Mouse (Mus musculus): Measurements from ENCODE around the gene Pnmt. TPM values are rescaled to one million over a fixed set of nuclear protein-coding genes. Genes with fewer than 3 reads are reported as not detected.
"Not testable (repeated sequence)": the region's sequence is repeated elsewhere in the genome, so short reads cannot be mapped to it uniquely, and the experiment has no call there.

The Pnmt gene
- polyA plus RNA-seq, 1 experiment from 2014 or later = 0.37 TPM

- H3K36me3 ChIP-seq (ENCODE audit: control insufficient read depth, insufficient read depth) = peaks cover 22% of the 10 kb centered on the region
- H3K27ac ChIP-seq (ENCODE audit: low read length) = peak overlapping the region; percentile 79
- 44% methylated on average over 11 of the region's 11 CpGs for WGBS
- H3K27me3 ChIP-seq (ENCODE audit: control insufficient read depth, insufficient read depth, low read length) = no peaks in the 10 kb centered on the region
- no peak overlapping the region for H3K4me3 ChIP-seq (ENCODE audit: low read length)
- peaks cover 73% of the 10 kb centered on the region for H3K4me1 ChIP-seq (ENCODE audit: control insufficient read depth, insufficient read depth, low read length)
- no peaks in the 10 kb centered on the region for H3K9me3 ChIP-seq (replicated peaks; ENCODE audit: control insufficient read depth, low read length)
- H3K4me2 ChIP-seq (ENCODE audit: low read depth, low read length) = no peak overlapping the region
- H3K9ac ChIP-seq (ENCODE audit: low read length) = peak overlapping the region; percentile 1
- ATAC-seq (replicated peaks; ENCODE audit: extremely low read depth, insufficient read depth, low FRiP score) = peak; percentile 33; the same call in 1 of the 2 replicates
Observed at GRCm38 (mm10) chr11:98377787-98378186, 8.5 kb upstream of the Pnmt start.

GRCm38 (mm10) chr11:98379379-98379778 is 6.9 kb upstream of the Pnmt start:
- Histone ChIP-seq H3K4me1 (ENCODE audit: control insufficient read depth, insufficient read depth, low read length) (peaks cover 68% of the 10 kb centered on the region), H3K27ac (ENCODE audit: low read length) (peak overlapping the region; percentile 79), H3K9ac (ENCODE audit: low read length) (peak overlapping the region; percentile 28; the same call in 1 of the 2 replicates), H3K4me3 (ENCODE audit: low read length) (no peak overlapping the region), H3K4me2 (ENCODE audit: low read depth, low read length) (no peak overlapping the region), H3K27me3 (ENCODE audit: control insufficient read depth, insufficient read depth, low read length) (no peaks in the 10 kb centered on the region), H3K36me3 (ENCODE audit: control insufficient read depth, insufficient read depth) (peaks cover 22% of the 10 kb centered on the region), H3K9me3 (replicated peaks; ENCODE audit: control insufficient read depth, low read length) (no peaks in the 10 kb centered on the region)
- WGBS = 60% methylated on average over 7 of the region's 7 CpGs
- ATAC-seq (replicated peaks; ENCODE audit: extremely low read depth, insufficient read depth, low FRiP score) = no peak

GRCm38 (mm10) chr11:98380106-98380505 is 6.1 kb upstream of the Pnmt start:
- Histone ChIP-seq H3K27ac (ENCODE audit: low read length) (peak overlapping the region; percentile 79), H3K4me2 (ENCODE audit: low read depth, low read length) (no peak overlapping the region), H3K4me3 (ENCODE audit: low read length) (no peak overlapping the region), H3K9me3 (replicated peaks; ENCODE audit: control insufficient read depth, low read length) (no peaks in the 10 kb centered on the region), H3K36me3 (ENCODE audit: control insufficient read depth, insufficient read depth) (peaks cover 22% of the 10 kb centered on the region), H3K9ac (ENCODE audit: low read length) (peak overlapping the region; percentile 28), H3K4me1 (ENCODE audit: control insufficient read depth, insufficient read depth, low read length) (peaks cover 65% of the 10 kb centered on the region), H3K27me3 (ENCODE audit: control insufficient read depth, insufficient read depth, low read length) (no peaks in the 10 kb centered on the region)
- WGBS = 57% methylated on average over 6 of the region's 6 CpGs
- ATAC-seq (replicated peaks; ENCODE audit: extremely low read depth, insufficient read depth, low FRiP score) = peak; percentile 9; the same call in 1 of the 2 replicates

- peaks cover 3% of the 10 kb centered on the region; the same call in 1 of the 2 replicates for H3K27me3 ChIP-seq (ENCODE audit: control insufficient read depth, insufficient read depth, low read length)
- no peak overlapping the region for H3K9ac ChIP-seq (ENCODE audit: low read length)
- ATAC-seq (replicated peaks; ENCODE audit: extremely low read depth, insufficient read depth, low FRiP score) = no peak
- no peaks in the 10 kb centered on the region for H3K9me3 ChIP-seq (replicated peaks; ENCODE audit: control insufficient read depth, low read length)
- peaks cover 15% of the 10 kb centered on the region for H3K36me3 ChIP-seq (ENCODE audit: control insufficient read depth, insufficient read depth)
- no peak overlapping the region for H3K4me3 ChIP-seq (ENCODE audit: low read length)
- no peak overlapping the region for H3K4me2 ChIP-seq (ENCODE audit: low read depth, low read length)
- WGBS = 93% methylated on average over 2 of the region's 2 CpGs
- H3K27ac ChIP-seq (ENCODE audit: low read length) = no peak overlapping the region
- H3K4me1 ChIP-seq (ENCODE audit: control insufficient read depth, insufficient read depth, low read length) = peaks cover 65% of the 10 kb centered on the region
Observed at GRCm38 (mm10) chr11:98381651-98382050, 4.6 kb upstream of the Pnmt start.

- not testable (repeated sequence) for H3K4me3 ChIP-seq (ENCODE audit: low read length); H3K4me2 ChIP-seq (ENCODE audit: low read depth, low read length); H3K9me3 ChIP-seq (replicated peaks; ENCODE audit: control insufficient read depth, low read length); H3K27me3 ChIP-seq (ENCODE audit: control insufficient read depth, insufficient read depth, low read length); ATAC-seq (replicated peaks; ENCODE audit: extremely low read depth, insufficient read depth, low FRiP score); H3K9ac ChIP-seq (ENCODE audit: low read length); H3K27ac ChIP-seq (ENCODE audit: low read length)
- H3K36me3 ChIP-seq (ENCODE audit: control insufficient read depth, insufficient read depth) = peaks cover 13% of the 10 kb centered on the region
- WGBS = 39% methylated on average over 2 of the region's 2 CpGs
- H3K4me1 ChIP-seq (ENCODE audit: control insufficient read depth, insufficient read depth, low read length) = peaks cover 58% of the 10 kb centered on the region
Observed at GRCm38 (mm10) chr11:98382405-98382804, 3.8 kb upstream of the Pnmt start.

GRCm38 (mm10) chr11:98383261-98384030 is 2.8 kb upstream of the Pnmt start, which contains the start of gene Tcap:
Gene Tcap (plus strand): TSS chr11:98383811.
- peak within 1 kb of the TSS; percentile 63 for H3K4me3 ChIP-seq (ENCODE audit: low read length)
- peaks cover 9% of the 10 kb centered on the region; the same call in 1 of the 2 replicates for H3K27me3 ChIP-seq (ENCODE audit: control insufficient read depth, insufficient read depth, low read length)
- H3K4me1 ChIP-seq (ENCODE audit: control insufficient read depth, insufficient read depth, low read length) = peaks cover 56% of the 10 kb centered on the region
- H3K27ac ChIP-seq (ENCODE audit: low read length) = peak within 1 kb of the TSS; percentile 95
- peak within 1 kb of the TSS; percentile 86 for H3K9ac ChIP-seq (ENCODE audit: low read length)
- H3K9me3 ChIP-seq (replicated peaks; ENCODE audit: control insufficient read depth, low read length) = no peaks in the 10 kb centered on the region
- ATAC-seq (replicated peaks; ENCODE audit: extremely low read depth, insufficient read depth, low FRiP score) = peak; percentile 83
- H3K36me3 ChIP-seq (ENCODE audit: control insufficient read depth, insufficient read depth) = peaks cover 9% of the 10 kb centered on the region
- H3K4me2 ChIP-seq (ENCODE audit: low read depth, low read length) = peak within 1 kb of the TSS; percentile 76
- WGBS = 33% methylated on average over 14 of the region's 14 CpGs

- H3K9me3 ChIP-seq (replicated peaks; ENCODE audit: control insufficient read depth, low read length) = no peaks in the 10 kb centered on the region
- H3K36me3 ChIP-seq (ENCODE audit: control insufficient read depth, insufficient read depth) = peaks cover 6% of the 10 kb centered on the region
- H3K4me3 ChIP-seq (ENCODE audit: low read length) = peak overlapping the region; percentile 63
- H3K4me1 ChIP-seq (ENCODE audit: control insufficient read depth, insufficient read depth, low read length) = peaks cover 49% of the 10 kb centered on the region
- WGBS = 37% methylated on average over 20 of the region's 20 CpGs
- peak overlapping the region; percentile 95 for H3K27ac ChIP-seq (ENCODE audit: low read length)
- H3K9ac ChIP-seq (ENCODE audit: low read length) = peak overlapping the region; percentile 86
- no peak for ATAC-seq (replicated peaks; ENCODE audit: extremely low read depth, insufficient read depth, low FRiP score)
- H3K27me3 ChIP-seq (ENCODE audit: control insufficient read depth, insufficient read depth, low read length) = peaks cover 9% of the 10 kb centered on the region; the same call in 1 of the 2 replicates
- H3K4me2 ChIP-seq (ENCODE audit: low read depth, low read length) = peak overlapping the region; percentile 76
Observed at GRCm38 (mm10) chr11:98384216-98384615, 2.0 kb upstream of the Pnmt start.

GRCm38 (mm10) chr11:98384721-98385637 is 1.3 kb upstream of the Pnmt start:
- peak overlapping the region; percentile 76 for H3K4me2 ChIP-seq (ENCODE audit: low read depth, low read length)
- H3K9me3 ChIP-seq (replicated peaks; ENCODE audit: control insufficient read depth, low read length) = no peaks in the 10 kb centered on the region
- H3K27ac ChIP-seq (ENCODE audit: low read length) = peak overlapping the region; percentile 95
- peak overlapping the region; percentile 63 for H3K4me3 ChIP-seq (ENCODE audit: low read length)
- ATAC-seq (replicated peaks; ENCODE audit: extremely low read depth, insufficient read depth, low FRiP score) = no peak
- H3K36me3 ChIP-seq (ENCODE audit: control insufficient read depth, insufficient read depth) = peaks cover 6% of the 10 kb centered on the region; the same call in 1 of the 2 replicates
- H3K4me1 ChIP-seq (ENCODE audit: control insufficient read depth, insufficient read depth, low read length) = peaks cover 47% of the 10 kb centered on the region
- WGBS = 45% methylated on average over 8 of the region's 8 CpGs
- H3K27me3 ChIP-seq (ENCODE audit: control insufficient read depth, insufficient read depth, low read length) = peaks cover 9% of the 10 kb centered on the region; the same call in 1 of the 2 replicates
- peak overlapping the region; percentile 86 for H3K9ac ChIP-seq (ENCODE audit: low read length)
